Mouse (Mus musculus) lung, postnatal 0 days (tissue): Measurements from ENCODE around the gene Rptor. TPM values are rescaled to one million over a fixed set of nuclear protein-coding genes. Genes with fewer than 3 reads are reported as not detected.

Experiments
- ATAC-seq: fragments of 200-750 bp; cut with Nextera tagmentation; 2 replicates; pipeline ENCODE4 v1.8.0; 2017; ENCODE audit warnings: moderate library complexity
- DNase-seq: peaks from one replicate; pipeline ENCODE4 v3.0.0-alpha.2; 2016; ENCODE audit warnings: low spot score
- H3K27ac ChIP-seq: fragments of 300-500 bp; sonication (generic); 2 replicates; pipeline ENCODE4 v1.5.1; 2014; ENCODE audit warnings: antibody characterized with exemption, mild to moderate bottlenecking, low read length, mixed read lengths
- H3K27me3 ChIP-seq: fragments of 300-500 bp; sonication (generic); replicated peaks from 2 replicates; pipeline ENCODE4 v1.6.1; 2014; ENCODE audit warnings: low read length, mixed read lengths; ENCODE audit not compliant: insufficient read depth
- H3K36me3 ChIP-seq: fragments of 300-500 bp; sonication (generic); 2 replicates; pipeline ENCODE4 v1.6.1; 2014; ENCODE audit warnings: low read length, mixed read lengths; ENCODE audit not compliant: insufficient read depth
- H3K4me1 ChIP-seq: fragments of 300-500 bp; sonication (generic); 2 replicates; pipeline ENCODE4 v1.6.1; 2014; ENCODE audit warnings: antibody characterized with exemption, low read depth, low read length, mixed read lengths; ENCODE audit not compliant: insufficient read depth
- H3K4me2 ChIP-seq: fragments of 300-500 bp; sonication (generic); replicated peaks from 2 replicates; pipeline ENCODE4 v1.6.1; 2014; ENCODE audit warnings: low read depth, mild to moderate bottlenecking, low read length, moderate library complexity, mixed read lengths
- H3K4me3 ChIP-seq: fragments of 300-500 bp; sonication (generic); 2 replicates; pipeline ENCODE4 v1.5.1; 2014; ENCODE audit warnings: low read depth, low read length
- H3K9ac ChIP-seq: fragments of 300-500 bp; sonication (generic); replicated peaks from 2 replicates; pipeline ENCODE4 v1.6.1; 2014; ENCODE audit warnings: low read depth, mild to moderate bottlenecking
- H3K9me3 ChIP-seq: fragments of 300-500 bp; sonication (generic); 2 replicates; pipeline ENCODE4 v1.6.1; 2016; ENCODE audit warnings: low read length, mixed read lengths
- CTCF ChIP-seq: IDR thresholded peaks from 2 replicates; pipeline ENCODE4 v1.5.1; 2016; ENCODE audit warnings: antibody characterized with exemption, mild to moderate bottlenecking
- EP300 ChIP-seq: IDR thresholded peaks from 2 replicates; pipeline ENCODE4 v1.6.1; 2016; ENCODE audit warnings: antibody characterized with exemption, mild to moderate bottlenecking, control low read depth
- WGBS: fragments of 180-500 bp; shearing (Covaris S2); extraction: QIAGEN DNeasy Blood & Tissue Kit; methylation state at CpG from one replicate; pipeline ENCODE4 v1.1.7; 2014; 5-methylcytosine and 5-hydroxymethylcytosine counted together
- polyA plus RNA-seq: library from polyadenylated mRNA; unstranded; fragments of >200 nt; fragmentation: Nextera tagmentation; extraction: Ambion mirVana; gene quantifications from 2 replicates; pipeline ENCODE4 v1.2.1, GENCODE M21; 2015

Gene Rptor
- polyA plus RNA-seq, 1 experiment from 2014 or later = 5.3 TPM

DNA sequence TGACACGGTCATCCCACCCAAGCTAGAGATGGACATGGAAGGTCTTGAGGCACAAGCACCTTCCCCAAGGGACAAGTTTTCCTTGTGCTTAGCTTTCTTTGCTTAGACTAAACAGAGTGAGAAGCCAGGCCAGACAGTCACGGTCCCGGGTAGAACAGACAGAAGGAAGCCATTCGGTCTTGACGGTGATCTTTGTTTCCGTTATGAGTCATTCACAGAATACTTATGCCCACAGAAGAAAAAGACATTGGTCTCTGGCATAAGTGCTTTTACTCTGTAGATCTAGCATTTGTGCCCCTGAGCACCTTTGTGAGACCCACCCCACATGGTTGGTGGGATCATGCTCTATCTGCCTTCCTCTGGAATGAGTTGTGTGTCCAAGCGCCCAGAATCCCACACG lies 203.8 kb downstream of the Rptor start:
- 83% methylated on average over 8 of the region's 8 CpGs for WGBS
- no peak overlapping the region for H3K4me2 ChIP-seq
- H3K36me3 ChIP-seq = no peaks in the 10 kb centered on the region; the same call in 1 of the 2 replicates
- H3K4me1 ChIP-seq = peaks cover 4% of the 10 kb centered on the region; the same call in 1 of the 2 replicates
- TF ChIP-seq CTCF (no peak), EP300 (no peak)
- H3K9me3 ChIP-seq = no peaks in the 10 kb centered on the region
- H3K4me3 ChIP-seq = no peak overlapping the region
- no peaks in the 10 kb centered on the region for H3K27me3 ChIP-seq
- 0 out of 2 replicates have a peak overlapping the region, but pooled peaks have one; percentile 63 for H3K27ac ChIP-seq
- ATAC-seq (no peak), DNase-seq (no peak)
- no peak overlapping the region for H3K9ac ChIP-seq

DNA sequence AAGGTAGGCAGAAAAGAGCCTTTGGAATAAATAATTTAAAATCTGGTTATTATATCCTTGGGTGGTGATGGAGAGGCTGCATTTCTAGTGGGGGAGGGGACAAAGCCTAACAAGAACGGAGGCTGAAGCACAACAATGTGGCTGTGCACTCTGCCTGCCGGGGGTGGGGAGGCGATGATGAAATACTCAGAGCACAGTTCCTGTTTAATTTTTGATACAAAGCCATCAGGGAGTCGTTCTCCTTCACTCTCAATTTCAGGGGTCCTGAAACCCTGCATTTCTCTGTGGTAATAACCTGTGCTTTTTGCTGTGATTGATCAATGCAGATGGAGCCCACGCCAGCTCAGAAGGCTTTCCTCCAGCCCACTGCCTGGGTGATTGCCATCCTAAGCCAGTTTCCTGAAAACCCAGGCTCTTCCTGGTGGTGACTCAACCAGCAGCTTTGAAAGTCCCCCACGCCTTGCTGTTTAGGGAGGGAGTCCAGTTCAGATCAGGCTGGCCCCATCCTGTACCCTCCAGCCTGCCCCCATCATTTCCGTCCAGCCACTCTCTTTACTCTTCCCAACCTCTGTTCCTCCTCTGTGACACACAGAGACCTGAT lies 204.8 kb downstream of the Rptor start:
- Histone ChIP-seq H3K4me2 (no peak overlapping the region), H3K36me3 (no peaks in the 10 kb centered on the region; the same call in 1 of the 2 replicates), H3K4me3 (no peak overlapping the region), H3K27me3 (no peaks in the 10 kb centered on the region), H3K27ac (peak overlapping the region; percentile 63), H3K9ac (no peak overlapping the region), H3K4me1 (peaks cover 4% of the 10 kb centered on the region; the same call in 1 of the 2 replicates), H3K9me3 (no peaks in the 10 kb centered on the region)
- WGBS = 44% methylated on average over 7 of the region's 7 CpGs
- TF ChIP-seq CTCF (no peak), EP300 (peak; percentile 61; the same call in 1 of the 2 replicates)
- DNase-seq (peak; percentile 63), ATAC-seq (peak; percentile 73)

DNA sequence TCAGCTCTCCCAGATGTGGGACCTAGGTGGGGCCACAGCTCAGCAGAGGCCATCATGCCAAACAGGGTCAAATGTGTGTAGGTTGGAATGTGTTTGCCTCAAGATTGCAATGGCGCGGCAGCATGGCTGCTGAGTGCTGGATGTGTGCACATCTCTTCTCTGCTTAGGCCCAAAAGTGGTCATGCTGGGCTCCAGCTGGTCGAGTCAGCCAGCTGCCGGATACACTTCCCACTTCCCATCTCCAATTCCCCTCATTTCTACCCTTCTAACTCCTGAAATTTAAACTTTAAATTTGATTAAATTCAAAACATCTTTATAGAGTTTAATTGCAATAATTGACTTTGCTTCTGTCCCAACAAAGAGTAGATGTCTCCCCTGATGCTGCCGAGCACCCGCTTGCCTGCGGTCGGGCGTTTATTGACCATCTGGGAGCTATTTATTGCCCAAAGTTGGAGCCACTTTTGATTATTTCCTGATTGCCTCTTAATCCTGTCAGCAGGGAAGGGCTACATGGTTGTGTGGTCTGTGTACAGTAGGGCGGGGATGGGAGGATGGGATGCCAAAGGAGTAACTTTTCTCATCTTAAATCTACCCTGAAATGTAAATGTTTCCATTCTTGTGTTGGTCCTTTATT lies 206.1 kb downstream of the Rptor start:
- Histone ChIP-seq H3K9ac (no peak overlapping the region), H3K4me3 (no peak overlapping the region), H3K4me1 (peaks cover 4% of the 10 kb centered on the region; the same call in 1 of the 2 replicates), H3K4me2 (no peak overlapping the region), H3K27ac (no peak overlapping the region), H3K27me3 (no peaks in the 10 kb centered on the region), H3K36me3 (peaks cover under 1% of the 10 kb centered on the region), H3K9me3 (no peaks in the 10 kb centered on the region)
- TF ChIP-seq EP300 (no peak), CTCF (no peak)
- DNase-seq (no peak), ATAC-seq (no peak)
- 92% methylated on average over 10 of the region's 10 CpGs for WGBS

DNA sequence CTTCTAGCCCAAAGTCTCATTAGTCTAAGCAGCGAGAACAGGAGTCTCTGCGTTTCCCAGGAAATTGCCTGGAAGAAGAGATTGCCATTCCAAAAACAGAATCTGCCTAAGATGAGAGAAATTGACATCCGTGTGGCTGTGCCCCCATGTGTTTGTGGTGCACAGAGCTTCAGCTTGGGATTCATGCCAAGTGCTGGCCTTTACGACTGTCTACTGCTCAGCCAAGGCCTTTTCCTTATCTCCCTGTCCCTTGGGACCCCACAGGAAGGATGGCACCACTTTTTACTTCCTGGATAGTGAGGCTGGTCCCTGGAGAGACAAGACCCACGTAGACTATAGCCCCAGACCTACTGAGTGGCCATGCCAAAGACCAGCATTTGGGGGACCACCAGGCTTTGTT lies 206.6 kb downstream of the Rptor start:
- Histone ChIP-seq H3K27ac (no peak overlapping the region), H3K27me3 (no peaks in the 10 kb centered on the region), H3K4me2 (no peak overlapping the region), H3K4me1 (peaks cover 4% of the 10 kb centered on the region; the same call in 1 of the 2 replicates), H3K4me3 (no peak overlapping the region), H3K36me3 (peaks cover 6% of the 10 kb centered on the region; the same call in 1 of the 2 replicates), H3K9ac (no peak overlapping the region), H3K9me3 (no peaks in the 10 kb centered on the region)
- no peak for TF ChIP-seq CTCF
- no peak for TF ChIP-seq EP300
- no peak for ATAC-seq
- no peak for DNase-seq
- 69% methylated on average over 5 of the region's 5 CpGs for WGBS

DNA sequence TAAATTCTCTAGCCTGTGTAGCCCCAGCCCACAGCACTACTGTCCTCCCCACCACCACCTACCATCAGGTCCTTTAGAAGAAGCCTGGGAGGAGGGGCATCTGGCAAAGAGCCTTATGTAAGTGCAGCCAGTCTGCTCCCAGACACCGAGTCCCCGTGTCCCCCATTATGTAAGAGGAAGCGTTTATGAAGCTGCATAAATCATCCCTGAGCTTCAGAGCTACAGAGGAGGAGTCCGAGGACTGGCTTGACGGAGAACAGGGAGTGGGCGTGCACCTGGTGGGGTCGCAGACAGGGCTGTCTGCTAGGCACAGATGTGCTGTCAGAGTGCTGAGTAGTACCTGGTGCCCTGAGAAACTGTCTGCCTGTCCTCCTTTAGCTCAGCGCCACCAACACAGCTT lies 208.3 kb downstream of the Rptor start:
- no peak overlapping the region for H3K27ac ChIP-seq
- H3K4me1 ChIP-seq = peaks cover 4% of the 10 kb centered on the region; the same call in 1 of the 2 replicates
- no peak overlapping the region for H3K4me2 ChIP-seq
- no peaks in the 10 kb centered on the region for H3K27me3 ChIP-seq
- H3K9me3 ChIP-seq = no peaks in the 10 kb centered on the region
- TF ChIP-seq CTCF (no peak), EP300 (no peak)
- H3K36me3 ChIP-seq = peaks cover 6% of the 10 kb centered on the region; the same call in 1 of the 2 replicates
- no peak overlapping the region for H3K4me3 ChIP-seq
- ATAC-seq (no peak), DNase-seq (no peak)
- WGBS = 55% methylated on average over 8 of the region's 8 CpGs
- H3K9ac ChIP-seq = no peak overlapping the region

DNA sequence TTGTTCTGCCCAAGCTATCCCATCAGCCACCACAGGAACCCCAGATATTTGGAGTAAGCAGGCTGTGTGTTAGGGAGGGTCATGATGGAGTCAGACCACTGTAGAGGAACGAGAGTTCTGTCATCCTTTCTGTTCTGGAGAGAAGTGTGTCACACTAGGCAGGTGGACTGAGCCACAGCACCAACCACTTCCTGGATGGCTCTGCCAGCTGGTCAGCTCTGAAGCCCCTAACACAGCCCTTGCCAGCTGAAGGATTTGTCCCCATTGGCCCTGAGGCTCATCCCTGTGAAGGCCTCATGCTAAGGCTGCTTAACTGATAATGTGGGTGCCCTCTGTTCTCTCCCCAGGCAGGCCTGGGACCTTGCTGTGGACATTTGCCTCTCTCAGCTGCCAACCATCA lies 208.9 kb downstream of the Rptor start:
- Histone ChIP-seq H3K27me3 (no peaks in the 10 kb centered on the region), H3K36me3 (peaks cover 7% of the 10 kb centered on the region; the same call in 1 of the 2 replicates), H3K9me3 (no peaks in the 10 kb centered on the region), H3K9ac (no peak overlapping the region), H3K4me3 (no peak overlapping the region), H3K4me1 (peaks cover 4% of the 10 kb centered on the region; the same call in 1 of the 2 replicates), H3K27ac (no peak overlapping the region), H3K4me2 (no peak overlapping the region)
- TF ChIP-seq EP300 (no peak), CTCF (no peak)
- ATAC-seq = no peak
- 95% methylated on average over 1 of the region's 1 CpGs for WGBS
- DNase-seq = no peak
